Mouse (Mus musculus): ENCODE data around the gene Cntn3.
"Not testable (repeated sequence)": the region's sequence is repeated elsewhere in the genome, so short reads cannot be mapped to it uniquely, and the experiment has no call there.

Cntn3 gene

GRCm38 (mm10) chr6:102573001-102573400, at the start of gene Cntn3:
TSS of gene Cntn3 (minus strand) at chr6:102573101.
- DNase-seq (ENCODE audit: low spot score in 2 of 2) = not testable (repeated sequence)

- no peak for DNase-seq (ENCODE audit: low spot score in 2 of 2)
These were observed 27.9 kb upstream of the Cntn3 start for GRCm38 (mm10) chr6:102600773-102601172.

- DNase-seq (ENCODE audit: low spot score in 2 of 2) = peak; percentile 2 to 56
These were observed 24.9 kb upstream of the Cntn3 start for GRCm38 (mm10) chr6:102597756-102598155.

GRCm38 (mm10) chr6:102590151-102590550, 17.2 kb upstream of the Cntn3 start:
- DNase-seq (ENCODE audit: low spot score in 2 of 2) = no peak

- no peak for DNase-seq (ENCODE audit: low spot score in 2 of 2)
These were observed 16.4 kb upstream of the Cntn3 start for GRCm38 (mm10) chr6:102589311-102589710.

GRCm38 (mm10) chr6:102586056-102586455, 13.2 kb upstream of the Cntn3 start:
- DNase-seq (ENCODE audit: low spot score in 2 of 2) = no peak

GRCm38 (mm10) chr6:102583578-102583977, 10.7 kb upstream of the Cntn3 start:
- no peak for DNase-seq (ENCODE audit: low spot score in 2 of 2)

- DNase-seq (ENCODE audit: low spot score in 2 of 2) = no peak
These were observed 5.4 kb downstream of the Cntn3 start for GRCm38 (mm10) chr6:102567496-102567895.

GRCm38 (mm10) chr6:102565228-102565627, 7.7 kb downstream of the Cntn3 start:
- DNase-seq (ENCODE audit: low spot score in 2 of 2) = no peak

GRCm38 (mm10) chr6:102564011-102564731, 8.7 kb downstream of the Cntn3 start:
- peak; percentile 69 to 76 for DNase-seq (ENCODE audit: low spot score in 2 of 2)

- no peak for DNase-seq (ENCODE audit: low spot score in 2 of 2)
These were observed 9.5 kb downstream of the Cntn3 start for GRCm38 (mm10) chr6:102563431-102563830.

GRCm38 (mm10) chr6:102557521-102557920, 15.4 kb downstream of the Cntn3 start:
- DNase-seq (ENCODE audit: low spot score in 2 of 2) = no peak

- DNase-seq (ENCODE audit: low spot score in 2 of 2) = no peak
These were observed 16.4 kb downstream of the Cntn3 start for GRCm38 (mm10) chr6:102556497-102556896.

- DNase-seq (ENCODE audit: low spot score in 2 of 2) = no peak
These were observed 17.0 kb downstream of the Cntn3 start for GRCm38 (mm10) chr6:102555814-102556437.

- DNase-seq (ENCODE audit: low spot score in 2 of 2) = no peak
These were observed 17.7 kb downstream of the Cntn3 start for GRCm38 (mm10) chr6:102555067-102555657.

GRCm38 (mm10) chr6:102541633-102542412, 31.1 kb downstream of the Cntn3 start:
- no peak for DNase-seq (ENCODE audit: low spot score in 2 of 2)

GRCm38 (mm10) chr6:102535599-102535998, 37.3 kb downstream of the Cntn3 start:
- DNase-seq (ENCODE audit: low spot score in 2 of 2) = no peak

- DNase-seq (ENCODE audit: low spot score in 2 of 2) = no peak
These were observed 49.9 kb downstream of the Cntn3 start for GRCm38 (mm10) chr6:102523037-102523436.

- DNase-seq (ENCODE audit: low spot score in 2 of 2) = no peak
These were observed 51.9 kb downstream of the Cntn3 start for GRCm38 (mm10) chr6:102520977-102521376.

GRCm38 (mm10) chr6:102515231-102515630, 57.7 kb downstream of the Cntn3 start:
- DNase-seq (ENCODE audit: low spot score in 2 of 2) = no peak

GRCm38 (mm10) chr6:102512085-102512484, 60.8 kb downstream of the Cntn3 start:
- DNase-seq (ENCODE audit: low spot score in 2 of 2) = no peak

- DNase-seq (ENCODE audit: low spot score in 2 of 2) = no peak
These were observed 87.4 kb downstream of the Cntn3 start for GRCm38 (mm10) chr6:102485509-102485908.

Measured in right cerebral cortex, postnatal 36 days (tissue).